Mouse (Mus musculus) liver, embryonic 14.5 days (tissue): ENCODE data around the gene Tmem45a. TPM values are rescaled to one million over a fixed set of nuclear protein-coding genes. Genes with fewer than 3 reads are reported as not detected.
"Not testable (repeated sequence)": the region's sequence is repeated elsewhere in the genome, so short reads cannot be mapped to it uniquely, and the experiment has no call there.

Source experiments
- ATAC-seq: fragments of 200-750 bp; cut with Nextera tagmentation; 2 replicates; pipeline ENCODE4 v1.8.0; 2017; ENCODE audit warnings: moderate number of reproducible peaks, mild to moderate bottlenecking, moderate library complexity; ENCODE audit not compliant: insufficient read depth
- DNase-seq, 3 experiments: peaks; one replicate each; pipeline ENCODE4 v3.0.0-alpha.2; 2012 to 2013; ENCODE audit warnings: low read depth in 3 of 3, low spot score in 3 of 3
- H3K27ac ChIP-seq: fragments of 300-500 bp; sonication (generic); 2 replicates; pipeline ENCODE4 v1.5.1; 2014; ENCODE audit warnings: moderate library complexity, mild to moderate bottlenecking, control low read depth, inconsistent platforms
- H3K27me3 ChIP-seq: fragments of 300-500 bp; sonication (generic); 2 replicates; pipeline ENCODE4 v1.6.1; 2014; ENCODE audit warnings: mild to moderate bottlenecking, low read length, moderate library complexity; ENCODE audit not compliant: control insufficient read depth, insufficient read depth
- H3K36me3 ChIP-seq: fragments of 300-500 bp; sonication (generic); replicated peaks from 2 replicates; pipeline ENCODE4 v1.6.1; 2014; ENCODE audit warnings: low read depth; ENCODE audit not compliant: control insufficient read depth, insufficient read depth
- H3K4me1 ChIP-seq, 2 experiments: fragments of 200-500 bp in 1 of 2; fragments of 300-500 bp in 1 of 2; sonication (generic) in 1 of 2; replicated peaks; 2 replicates each; pipeline ENCODE4 v1.6.1; 2012 to 2014; ENCODE audit warnings: antibody characterized with exemption in 1 of 2, inconsistent platforms in 1 of 2, low read length in 1 of 2; ENCODE audit not compliant: control insufficient read depth in 2 of 2, insufficient read depth in 2 of 2
- H3K4me2 ChIP-seq: fragments of 300-500 bp; sonication (generic); 2 replicates; pipeline ENCODE4 v1.6.1; 2014; ENCODE audit warnings: low read depth, mild to moderate bottlenecking, control low read depth, moderate library complexity
- H3K4me3 ChIP-seq, 2 experiments: fragments of 200-500 bp in 1 of 2; fragments of 300-500 bp in 1 of 2; sonication (generic) in 1 of 2; 2 replicates each; pipeline ENCODE4 v1.5.1; 2012 to 2014; ENCODE audit warnings: low read depth in 2 of 2, low read length in 2 of 2, mild to moderate bottlenecking in 2 of 2, control low read depth in 1 of 2, inconsistent platforms in 1 of 2, moderate library complexity in 1 of 2; ENCODE audit not compliant: insufficient read depth in 1 of 2
- H3K9ac ChIP-seq: fragments of 300-500 bp; sonication (generic); replicated peaks from 2 replicates; pipeline ENCODE4 v1.6.1; 2014; ENCODE audit warnings: mild to moderate bottlenecking, control low read depth, moderate library complexity
- H3K9me3 ChIP-seq: fragments of 300-500 bp; sonication (generic); 2 replicates; pipeline ENCODE4 v1.6.1; 2016; ENCODE audit warnings: low read length, mixed read lengths; ENCODE audit not compliant: control insufficient read depth
- CTCF ChIP-seq: IDR thresholded peaks from 2 replicates; pipeline ENCODE4 v1.5.1; 2016; ENCODE audit warnings: antibody characterized with exemption, low read depth, control low read depth
- EP300 ChIP-seq: IDR thresholded peaks from 2 replicates; pipeline ENCODE4 v1.6.1; 2016; ENCODE audit warnings: antibody characterized with exemption, low read depth
- WGBS: fragments of 180-500 bp; shearing (Covaris S2); extraction: QIAGEN DNeasy Blood & Tissue Kit; methylation state at CpG from one replicate; pipeline ENCODE4 v1.1.7; 2014; ENCODE audit not compliant: insufficient replicate concordance; 5-methylcytosine and 5-hydroxymethylcytosine counted together
- polyA plus RNA-seq, 2 experiments: library from polyadenylated mRNA; depleted of rRNA in 1 of 2; stranded (reverse) in 1 of 2; unstranded in 1 of 2; fragments of >200 nt; fragmentation: Nextera tagmentation in 1 of 2; extraction: Ambion mirVana in 1 of 2; gene quantifications; 2 replicates each; pipeline versions ENCODE4 v1.2.1 to v1.2.3; 2012 to 2014

The Tmem45a gene
- polyA plus RNA-seq (2012; rRNA removed) = 0.14 and 0.28 TPM in 2 replicates
- polyA plus RNA-seq (2014; fragmentation: Nextera tagmentation; extraction: Ambion mirVana) = 0.33 and 0.38 TPM in 2 replicates

DNA sequence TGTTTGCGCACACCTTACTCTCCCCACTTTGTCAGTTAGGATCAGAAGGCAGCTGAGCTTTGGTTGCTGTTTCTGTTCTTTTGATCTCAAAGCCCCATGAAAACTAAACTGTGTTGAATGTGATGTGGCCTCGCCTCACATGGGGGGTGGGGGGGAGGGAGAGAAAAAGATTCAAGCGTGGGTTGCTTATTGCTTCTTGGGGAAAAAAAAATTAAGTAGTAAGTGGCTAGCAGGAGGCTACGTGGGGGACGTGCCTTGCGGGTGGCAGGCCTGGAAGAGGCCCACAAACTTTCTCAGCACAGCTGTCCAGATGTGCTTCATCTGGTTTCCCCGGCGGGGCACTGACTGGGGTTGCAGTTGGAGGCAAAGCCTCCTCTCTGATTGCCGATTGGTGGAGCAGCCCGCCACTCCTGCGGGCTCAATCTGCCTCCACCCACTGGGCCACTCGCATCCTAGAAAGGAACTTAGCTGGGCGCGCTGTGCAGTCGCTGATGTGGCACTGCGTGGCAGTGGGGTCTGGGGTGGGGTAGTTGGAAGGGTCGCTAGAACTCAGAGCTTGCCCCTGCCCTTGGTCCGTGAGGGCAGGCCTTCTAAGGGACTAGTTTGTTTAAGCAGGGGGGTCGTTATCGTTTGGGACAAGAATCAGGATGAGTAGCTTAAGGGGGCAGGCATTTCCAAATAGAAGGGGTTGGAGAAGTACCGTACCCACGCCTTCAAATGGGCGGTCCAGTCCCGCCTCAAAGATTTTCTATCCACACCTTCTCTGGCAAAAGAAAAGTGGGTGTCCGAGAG lies at the start of gene Tmem45a:
Tmem45a (minus strand) TSS at position 343 of the 792 bp plus-strand sequence.
- no peaks in the 10 kb centered on the region for H3K27me3 ChIP-seq
- 4% methylated on average over 25 of the region's 25 CpGs for WGBS
- no peak within 1 kb of the TSS for H3K27ac ChIP-seq
- H3K9ac ChIP-seq = no peak within 1 kb of the TSS; the same call in 1 of the 2 replicates
- peak within 1 kb of the TSS; percentile 42 for H3K4me3 ChIP-seq
- no peaks in the 10 kb centered on the region for H3K9me3 ChIP-seq
- peak within 1 kb of the TSS; percentile 66 for H3K4me2 ChIP-seq
- H3K4me1 ChIP-seq = no peaks in the 10 kb centered on the region; a peak in 2 of 4 replicates
- H3K36me3 ChIP-seq = no peaks in the 10 kb centered on the region
- DNase-seq (peak; percentile 24 to 33 (median 26)), ATAC-seq (peak; percentile 84)
- TF ChIP-seq EP300 = no peak
- TF ChIP-seq CTCF = no peak

DNA sequence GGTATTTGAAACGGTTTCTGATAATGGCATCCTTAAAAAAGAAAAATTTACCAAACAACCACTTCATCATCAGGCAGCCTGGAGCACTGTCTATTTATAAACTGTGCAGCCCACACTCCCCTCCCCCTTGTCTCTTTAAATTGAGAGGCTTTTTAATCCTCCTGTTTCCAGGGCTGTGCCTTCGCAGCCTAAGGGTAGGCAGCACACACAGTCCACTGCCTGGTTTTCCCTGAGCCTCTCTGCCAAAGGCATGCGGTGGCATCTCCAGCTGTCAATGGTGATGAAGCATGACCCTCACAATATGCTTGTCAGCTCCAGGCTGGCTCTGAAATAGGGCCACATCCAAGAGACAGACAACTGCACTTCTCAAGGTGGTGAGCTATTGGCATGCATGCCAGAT lies 42.1 kb upstream of the Tmem45a start, which contains the start of gene Lnp1:
Lnp1 (minus strand) TSS at position 39 of the 400 bp plus-strand sequence.
- TF ChIP-seq EP300 (no peak), CTCF (no peak)
- no peaks in the 10 kb centered on the region for H3K4me1 ChIP-seq
- no peaks in the 10 kb centered on the region for H3K9me3 ChIP-seq
- H3K36me3 ChIP-seq = no peaks in the 10 kb centered on the region
- no peak within 1 kb of the TSS for H3K27ac ChIP-seq
- no peaks in the 10 kb centered on the region for H3K27me3 ChIP-seq
- 57% methylated on average over 3 of the region's 3 CpGs for WGBS
- H3K4me2 ChIP-seq = no peak within 1 kb of the TSS
- ATAC-seq (no peak), DNase-seq (no peak)
- no peak within 1 kb of the TSS for H3K9ac ChIP-seq
- no peak within 1 kb of the TSS for H3K4me3 ChIP-seq

DNA sequence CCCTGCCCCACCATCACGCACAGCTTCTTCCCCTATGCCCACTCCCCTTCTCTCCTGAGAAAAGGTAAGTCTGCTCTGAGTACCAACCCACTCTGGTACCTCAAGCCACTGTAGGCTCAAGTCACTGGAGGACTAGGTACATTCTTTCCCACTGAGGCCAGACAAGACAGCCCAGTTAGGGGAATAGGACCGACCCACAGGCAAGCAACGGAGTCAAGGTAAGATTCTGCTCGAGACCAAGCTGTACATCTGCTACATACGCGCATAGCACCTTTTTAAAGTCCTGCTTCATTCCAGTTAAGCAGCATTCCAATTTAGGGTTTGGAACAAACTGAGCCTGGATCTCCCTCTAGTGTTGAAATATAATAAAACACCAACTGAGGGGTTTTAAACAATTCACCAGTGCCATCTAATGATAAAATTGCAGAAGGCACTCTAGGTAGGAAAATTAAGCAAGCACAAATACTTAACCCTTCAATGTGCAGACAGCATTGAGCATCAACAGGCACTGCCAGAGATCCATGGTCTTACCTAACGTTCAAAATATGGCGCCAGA lies 34.2 kb upstream of the Tmem45a start:
- TF ChIP-seq CTCF (peak; percentile 64), EP300 (no peak)
- no peak overlapping the region for H3K27ac ChIP-seq
- H3K4me2 ChIP-seq = no peak overlapping the region
- ATAC-seq (no peak), DNase-seq (peak; percentile 11 to 20 (median 14))
- whole genome bisulfite sequencing = 17% methylated on average over 8 of the region's 8 CpGs
- no peak overlapping the region for H3K4me3 ChIP-seq
- no peaks in the 10 kb centered on the region for H3K36me3 ChIP-seq
- no peaks in the 10 kb centered on the region for H3K4me1 ChIP-seq
- H3K9ac ChIP-seq = no peak overlapping the region
- H3K9me3 ChIP-seq = no peaks in the 10 kb centered on the region
- H3K27me3 ChIP-seq = no peaks in the 10 kb centered on the region

DNA sequence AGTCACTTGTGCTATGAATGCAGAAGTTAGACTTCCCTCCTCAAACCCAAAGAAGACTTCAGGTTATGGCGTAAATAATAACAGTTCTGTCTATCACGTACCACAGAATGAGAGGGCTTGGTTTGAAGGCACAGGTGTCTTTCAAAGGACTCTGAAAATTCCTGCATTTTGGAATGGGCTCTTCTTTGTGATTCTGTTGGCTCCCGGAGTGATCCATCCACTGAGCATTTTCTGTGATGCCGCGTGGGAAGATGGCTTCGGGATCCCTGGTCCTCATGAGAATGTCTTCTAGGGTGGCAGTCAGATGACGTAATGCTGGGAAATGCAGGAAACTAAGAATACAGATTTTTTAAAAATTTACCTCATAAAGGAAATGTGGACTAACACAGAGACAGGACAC lies 31.3 kb upstream of the Tmem45a start:
- TF ChIP-seq EP300 = no peak
- no peak for TF ChIP-seq CTCF
- Histone ChIP-seq H3K9ac (no peak overlapping the region), H3K36me3 (no peaks in the 10 kb centered on the region), H3K4me2 (no peak overlapping the region), H3K4me3 (no peak overlapping the region), H3K9me3 (no peaks in the 10 kb centered on the region), H3K27ac (no peak overlapping the region), H3K27me3 (no peaks in the 10 kb centered on the region), H3K4me1 (no peaks in the 10 kb centered on the region)
- DNase-seq = no peak
- ATAC-seq = no peak
- WGBS = 68% methylated on average over 7 of the region's 7 CpGs

DNA sequence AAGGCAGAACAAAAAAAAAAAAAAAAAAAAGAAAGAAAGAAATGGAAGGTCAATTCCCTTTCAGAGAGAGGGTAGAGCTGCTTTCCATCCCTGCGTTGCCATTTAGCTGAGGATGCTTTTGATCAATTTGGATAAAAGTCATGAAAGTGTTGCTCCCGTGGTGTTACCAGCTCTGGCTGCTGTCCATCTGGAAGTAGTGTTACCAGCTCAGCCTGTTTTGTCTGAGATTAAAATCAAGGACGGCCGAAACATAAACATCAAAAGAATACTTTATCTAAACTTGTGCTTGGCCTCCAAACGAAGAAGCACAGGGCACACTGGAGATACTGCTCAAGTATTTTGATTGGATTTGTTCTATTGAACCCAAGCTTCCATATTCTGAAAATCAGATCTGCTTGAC lies 23.0 kb upstream of the Tmem45a start:
- Histone ChIP-seq H3K4me1 (no peaks in the 10 kb centered on the region), H3K9me3 (no peaks in the 10 kb centered on the region)

DNA sequence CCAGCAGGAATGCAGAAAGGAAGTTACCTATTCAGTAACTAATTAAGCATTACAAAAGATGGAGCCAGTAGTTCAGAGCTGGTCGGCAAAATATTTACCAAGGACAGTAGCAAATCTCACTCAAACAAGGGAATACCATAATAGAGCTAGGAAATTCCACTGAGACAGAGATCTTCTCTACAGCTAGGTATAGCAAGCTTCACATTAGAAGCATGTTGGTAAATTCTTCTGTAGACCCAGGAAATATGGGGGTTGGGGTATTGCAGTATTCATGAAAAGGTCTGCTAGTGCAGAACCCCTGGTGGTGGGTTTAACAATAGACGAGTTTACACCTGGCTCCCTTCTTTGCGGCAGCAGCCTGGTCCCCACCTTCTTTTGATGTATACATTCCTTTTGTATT lies 16.2 kb upstream of the Tmem45a start:
- not testable (repeated sequence) for H3K9ac ChIP-seq, DNase-seq, H3K4me2 ChIP-seq, H3K9me3 ChIP-seq, ATAC-seq, H3K27ac ChIP-seq, H3K4me1 ChIP-seq, H3K27me3 ChIP-seq, H3K36me3 ChIP-seq, H3K4me3 ChIP-seq
- 59% methylated on average over 3 of the region's 3 CpGs for WGBS

More for the DNA sequence above, 23.0 kb upstream of the Tmem45a start:
- ATAC-seq = no peak
- DNase-seq = no peak
- no peak for TF ChIP-seq EP300
- TF ChIP-seq CTCF = no peak
- Histone ChIP-seq H3K36me3 (no peaks in the 10 kb centered on the region), H3K4me3 (no peak overlapping the region), H3K27ac (no peak overlapping the region), H3K4me2 (no peak overlapping the region), H3K9ac (no peak overlapping the region), H3K27me3 (no peaks in the 10 kb centered on the region)
- 49% methylated on average over 5 of the region's 5 CpGs for WGBS
